In genomic region chr9:21204156-21204527, GRCm38 (mm10) we compare ENCODE assay signal across 10 mouse cellular contexts. TPM values are rescaled to one million over a fixed set of nuclear protein-coding genes. Genes with fewer than 3 reads are reported as not detected.
DNase-seq lines count a peak whose midpoint lies in the region; ATAC-seq and TF ChIP-seq lines count a peak whose summit lies in the region.
"Had no signal": no experiment of that assay in that cellular context is flagged by ENCODE, and none has a peak within 500 bp of the region (broad histone marks: within the 10 kb centered on the region; RNA-seq: fewer than 3 reads in every experiment).

No protein-coding gene starts in this region.

- H3K27me3 ChIP-seq in hindbrain, embryonic 13.5 days = no peaks in the 10 kb centered on the region
- H3K27me3 ChIP-seq in midbrain, embryonic 16.5 days (ENCODE audit: control insufficient read depth, insufficient read depth, low read depth, low read length) = no peaks in the 10 kb centered on the region

- WGBS in hindbrain, embryonic 13.5 days = 27% methylated on average over 8 of the region's 8 CpGs
- 28% methylated on average over 8 of the region's 8 CpGs for WGBS in midbrain, embryonic 16.5 days

- H3K4me2 ChIP-seq in hindbrain, embryonic 13.5 days = peak overlapping the region; percentile 53; the same call in 1 of the 2 replicates
- no peak overlapping the region; the same call in 1 of the 2 replicates for H3K4me2 ChIP-seq in midbrain, embryonic 16.5 days (ENCODE audit: low read length)

- no peak for ATAC-seq in hindbrain, embryonic 13.5 days (ENCODE audit: low FRiP score)
- ATAC-seq in midbrain, embryonic 16.5 days = peak; percentile 11; the same call in 1 of the 2 replicates

- H3K27ac ChIP-seq in layer of hippocampus, adult 2 months = peak overlapping the region; percentile 48; the same call in 1 of the 2 replicates
- H3K27ac ChIP-seq in hindbrain, embryonic 13.5 days = peak overlapping the region; percentile 23; the same call in 1 of the 2 replicates
- H3K27ac ChIP-seq in midbrain, embryonic 16.5 days (ENCODE audit: low read length) = no peak overlapping the region

- H3K4me1 ChIP-seq in hindbrain, embryonic 13.5 days (replicated peaks) = peaks cover 10% of the 10 kb centered on the region
- H3K4me1 ChIP-seq in midbrain, embryonic 16.5 days (ENCODE audit: control insufficient read depth, insufficient read depth, low read length) = no peaks in the 10 kb centered on the region

- peaks cover 58% of the 10 kb centered on the region for H3K36me3 ChIP-seq in hindbrain, embryonic 13.5 days
- peaks cover 39% of the 10 kb centered on the region for H3K36me3 ChIP-seq in midbrain, embryonic 16.5 days (ENCODE audit: control insufficient read depth, insufficient read depth, low read length)

- no peaks in the 10 kb centered on the region for H3K9me3 ChIP-seq in hindbrain, embryonic 13.5 days
- H3K9me3 ChIP-seq in midbrain, embryonic 16.5 days (replicated peaks; ENCODE audit: control insufficient read depth, low read length, poor library complexity, severe bottlenecking) = no peaks in the 10 kb centered on the region

- no peak for DNase-seq in layer of hippocampus, adult 2 months (ENCODE audit: low spot score in 2 of 2)
- no peak for DNase-seq in layer of hippocampus, adult 9-11 months
- DNase-seq in R1 (ENCODE audit: low read depth, low spot score) = peak; percentile 88
- no peak for DNase-seq in gastrocnemius, postnatal 25 days
- no peak for DNase-seq in frontal cortex, postnatal 36 days (ENCODE audit: low spot score in 2 of 2)
- no peak for DNase-seq in layer of hippocampus, postnatal 14 days (ENCODE audit: low spot score in 2 of 2)
- DNase-seq: thymus, postnatal 14 days had no signal

- H3K9ac ChIP-seq in hindbrain, embryonic 13.5 days = no peak overlapping the region
- no peak overlapping the region for H3K9ac ChIP-seq in midbrain, embryonic 16.5 days (ENCODE audit: low read depth, low read length)

- no peak overlapping the region for H3K4me3 ChIP-seq in layer of hippocampus, adult 2 months
- H3K4me3 ChIP-seq in hindbrain, embryonic 13.5 days = no peak overlapping the region
- H3K4me3 ChIP-seq in midbrain, embryonic 16.5 days (ENCODE audit: low read depth, low read length) = no peak overlapping the region

- no peak for TF ChIP-seq CTCF in layer of hippocampus, adult 2 months (conservative IDR thresholded peaks at IDR 0.05)

RNA-seq across cellular contexts. Expression of gene Keap1, which starts 35.0 kb away (rescaled TPM):
- total RNA-seq in layer of hippocampus, adult 2 months (2021) = 10 to 100 TPM; 56.7 to 60.6 TPM
- 61.8 and 64.7 TPM in 2 replicates for polyA plus RNA-seq in hindbrain, embryonic 13.5 days (2015; fragmentation: Nextera tagmentation; extraction: Ambion mirVana)
- 68.0 and 69.9 TPM in 2 replicates for polyA plus RNA-seq in midbrain, embryonic 16.5 days (2015; fragmentation: Nextera tagmentation; extraction: Ambion mirVana)
- total RNA-seq in gastrocnemius, postnatal 25 days (2021) = 10 to 100 TPM; 55.0 to 56.3 TPM
- total RNA-seq in layer of hippocampus, postnatal 14 days (2021) = 10 to 100 TPM; 52.5 to 55.7 TPM

RNA-seq across cellular contexts. Expression of gene Pde4a, which starts 38.6 kb away (rescaled TPM):
- 10 to 100 TPM; 86.6 to 89.3 TPM for total RNA-seq in layer of hippocampus, adult 2 months (2021)
- polyA plus RNA-seq in hindbrain, embryonic 13.5 days (2015; fragmentation: Nextera tagmentation; extraction: Ambion mirVana) = 17.6 and 18.8 TPM in 2 replicates
- 44.2 and 49.3 TPM in 2 replicates for polyA plus RNA-seq in midbrain, embryonic 16.5 days (2015; fragmentation: Nextera tagmentation; extraction: Ambion mirVana)
- 10 to 100 TPM; 44.6 to 46.7 TPM for total RNA-seq in gastrocnemius, postnatal 25 days (2021)
- 10 to 100 TPM; 63.8 to 69.9 TPM for total RNA-seq in layer of hippocampus, postnatal 14 days (2021)

RNA-seq across cellular contexts. Expression of gene S1pr5, which starts 44.1 kb away (rescaled TPM):
- total RNA-seq in layer of hippocampus, adult 2 months (2021) = 10 to 100 TPM; 10.6 to 10.9 TPM
- polyA plus RNA-seq in hindbrain, embryonic 13.5 days (2015; fragmentation: Nextera tagmentation; extraction: Ambion mirVana) = 2.8 and 3.4 TPM in 2 replicates
- 3.7 and 4.3 TPM in 2 replicates for polyA plus RNA-seq in midbrain, embryonic 16.5 days (2015; fragmentation: Nextera tagmentation; extraction: Ambion mirVana)
- total RNA-seq in gastrocnemius, postnatal 25 days (2021) = under 1 TPM; 0.13 to 0.16 TPM
- total RNA-seq in layer of hippocampus, postnatal 14 days (2021) = 1 to 10 TPM; 8.8 to 9.7 TPM
- polyA plus RNA-seq: large intestine, adult 2 months had no signal

RNA-seq across cellular contexts. Expression of gene Cdc37, which starts 54.4 kb away (rescaled TPM):
- total RNA-seq in layer of hippocampus, adult 2 months (2021) = 100 to 1,000 TPM; 144 to 150 TPM
- polyA plus RNA-seq in hindbrain, embryonic 13.5 days (2015; fragmentation: Nextera tagmentation; extraction: Ambion mirVana) = 221 and 223 TPM in 2 replicates
- 199 and 227 TPM in 2 replicates for polyA plus RNA-seq in midbrain, embryonic 16.5 days (2015; fragmentation: Nextera tagmentation; extraction: Ambion mirVana)
- total RNA-seq in gastrocnemius, postnatal 25 days (2021) = 100 to 1,000 TPM; 120 to 126 TPM
- total RNA-seq in layer of hippocampus, postnatal 14 days (2021) = 100 to 1,000 TPM; 129 to 136 TPM

Comparison
In these comparisons a context has a peak if more than half of its experiments do, and no peak if none do; other contexts are left out.
1. RNA of gene S1pr5, which starts 44.1 kb away (total RNA-seq): 10.6 to 10.9 TPM in layer of hippocampus, adult 2 months and 8.8 to 9.7 TPM in layer of hippocampus, postnatal 14 days; 0.13 to 0.16 TPM in gastrocnemius, postnatal 25 days; every median in the first group is over 4 times any median in the second.